Comparison of ENCODE assay signal across 11 mouse cellular contexts in the genomic region with DNA sequence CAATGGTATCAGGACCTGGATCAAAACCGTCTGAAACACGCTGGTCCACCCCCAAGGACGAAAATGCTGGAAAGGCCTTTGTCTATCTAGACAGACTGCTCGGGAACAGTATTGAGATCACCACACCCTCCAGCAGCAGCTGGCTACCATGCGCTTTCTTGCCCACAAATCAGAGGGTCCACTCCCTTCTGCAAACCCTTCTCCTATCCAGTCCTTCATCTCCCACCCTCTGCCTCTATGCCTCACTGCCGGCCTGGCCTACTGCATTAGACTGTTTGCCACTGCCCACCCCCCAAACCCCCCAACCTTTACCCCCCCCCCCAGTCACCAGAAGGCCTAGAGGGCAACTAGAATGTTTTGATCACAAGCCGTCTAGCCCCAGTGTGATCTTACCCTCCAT. TPM values are rescaled to one million over a fixed set of nuclear protein-coding genes. Genes with fewer than 3 reads are reported as not detected.
A peak's percentile ranks its signal among the peaks of the same experiment; 100 is the strongest.
DNase-seq lines count a peak whose midpoint lies in the region; ATAC-seq lines count a peak whose summit lies in the region.
"Had no signal": no experiment of that assay in that cellular context is flagged by ENCODE, and none has a peak within 500 bp of the region (broad histone marks: within the 10 kb centered on the region; RNA-seq: fewer than 3 reads in every experiment).

No protein-coding gene starts in this region.

- H3K4me1 ChIP-seq in heart, embryonic 14.5 days (ENCODE audit: control insufficient read depth in 2 of 2, insufficient read depth in 2 of 2, low read length in 2 of 2) = peaks cover 42 to 48% of the 10 kb centered on the region in 2 experiments
- peaks cover 6% of the 10 kb centered on the region for H3K4me1 ChIP-seq in embryonic facial prominence, embryonic 11.5 days (ENCODE audit: control insufficient read depth, insufficient read depth, low read length)
- H3K4me1 ChIP-seq in hindbrain, embryonic 12.5 days = peaks cover 59% of the 10 kb centered on the region
- H3K4me1 ChIP-seq in midbrain, embryonic 12.5 days = peaks cover 41% of the 10 kb centered on the region

- ATAC-seq in heart, embryonic 14.5 days (ENCODE audit: insufficient number of reproducible peaks, insufficient read depth, low FRiP score, low read depth) = no peak
- ATAC-seq in embryonic facial prominence, embryonic 11.5 days (replicated peaks; ENCODE audit: insufficient number of reproducible peaks, low FRiP score, low TSS enrichment, low read depth) = peak; percentile 29; the same call in 1 of the 2 replicates
- peak; percentile 21; the same call in 1 of the 2 replicates for ATAC-seq in hindbrain, embryonic 12.5 days (ENCODE audit: low FRiP score)
- ATAC-seq in midbrain, embryonic 12.5 days (ENCODE audit: low FRiP score, low read depth) = peak; percentile 35

- no peak overlapping the region for H3K4me3 ChIP-seq in heart, embryonic 14.5 days (ENCODE audit: control insufficient read depth in 1 of 2, insufficient read depth in 1 of 2, low read depth in 1 of 2, low read length in 2 of 2)
- no peak overlapping the region for H3K4me3 ChIP-seq in embryonic facial prominence, embryonic 11.5 days (ENCODE audit: low read depth, low read length)
- no peak overlapping the region for H3K4me3 ChIP-seq in hindbrain, embryonic 12.5 days
- H3K4me3 ChIP-seq in midbrain, embryonic 12.5 days = no peak overlapping the region

- H3K9ac ChIP-seq in heart, embryonic 14.5 days (ENCODE audit: low read length) = no peak overlapping the region
- no peak overlapping the region for H3K9ac ChIP-seq in embryonic facial prominence, embryonic 11.5 days (replicated peaks; ENCODE audit: low read length)
- H3K9ac ChIP-seq in hindbrain, embryonic 12.5 days = no peak overlapping the region
- H3K9ac ChIP-seq in midbrain, embryonic 12.5 days (replicated peaks) = no peak overlapping the region

- no peaks in the 10 kb centered on the region for H3K36me3 ChIP-seq in heart, embryonic 14.5 days (ENCODE audit: control insufficient read depth, insufficient read depth, low read length)
- H3K36me3 ChIP-seq in embryonic facial prominence, embryonic 11.5 days (replicated peaks; ENCODE audit: control insufficient read depth, insufficient read depth, low read depth, low read length) = no peaks in the 10 kb centered on the region
- no peaks in the 10 kb centered on the region for H3K36me3 ChIP-seq in hindbrain, embryonic 12.5 days
- no peaks in the 10 kb centered on the region for H3K36me3 ChIP-seq in midbrain, embryonic 12.5 days

- H3K4me2 ChIP-seq in heart, embryonic 14.5 days (ENCODE audit: low read length) = no peak overlapping the region
- H3K4me2 ChIP-seq in embryonic facial prominence, embryonic 11.5 days (ENCODE audit: low read depth, low read length) = no peak overlapping the region
- no peak overlapping the region for H3K4me2 ChIP-seq in hindbrain, embryonic 12.5 days (replicated peaks)
- H3K4me2 ChIP-seq in midbrain, embryonic 12.5 days (replicated peaks) = no peak overlapping the region

- DNase-seq in heart, adult 18-20 months = no peak
- no peak for DNase-seq in embryonic facial prominence, embryonic 11.5 days (ENCODE audit: low spot score)
- DNase-seq in retina, embryonic 14.5 days (ENCODE audit: low spot score) = no peak
- DNase-seq in natural killer cell, adult 2 months (ENCODE audit: low spot score in 2 of 2) = no peak
- no peak for DNase-seq in lung, postnatal 10 days
- DNase-seq: cerebellum, adult 9-10 months had no signal

- peak overlapping the region; percentile 81 to 82; a peak in 3 of 4 replicates for H3K27ac ChIP-seq in heart, embryonic 14.5 days (replicated peaks in 1 of 2; ENCODE audit: control insufficient read depth in 1 of 2, insufficient read depth in 1 of 2, low read depth in 2 of 2, low read length in 2 of 2)
- peak overlapping the region; percentile 74 for H3K27ac ChIP-seq in embryonic facial prominence, embryonic 11.5 days (replicated peaks; ENCODE audit: low read depth, low read length)
- H3K27ac ChIP-seq in hindbrain, embryonic 12.5 days = peak overlapping the region; percentile 90
- peak overlapping the region; percentile 86 for H3K27ac ChIP-seq in midbrain, embryonic 12.5 days (replicated peaks)

- H3K27me3 ChIP-seq in heart, embryonic 14.5 days (ENCODE audit: control insufficient read depth, insufficient read depth, low read length) = no peaks in the 10 kb centered on the region
- H3K27me3 ChIP-seq in embryonic facial prominence, embryonic 11.5 days (ENCODE audit: control insufficient read depth, insufficient read depth, low read length) = no peaks in the 10 kb centered on the region
- H3K27me3 ChIP-seq in hindbrain, embryonic 12.5 days = no peaks in the 10 kb centered on the region
- H3K27me3 ChIP-seq in midbrain, embryonic 12.5 days = 0 out of 2 replicates have a peak, but pooled peaks cover 3% of the 10 kb centered on the region

- no peaks in the 10 kb centered on the region for H3K9me3 ChIP-seq in heart, embryonic 14.5 days (ENCODE audit: control insufficient read depth, low read length)
- H3K9me3 ChIP-seq in embryonic facial prominence, embryonic 11.5 days (replicated peaks; ENCODE audit: control insufficient read depth, low read length) = no peaks in the 10 kb centered on the region
- H3K9me3 ChIP-seq in hindbrain, embryonic 12.5 days (replicated peaks) = no peaks in the 10 kb centered on the region
- H3K9me3 ChIP-seq in midbrain, embryonic 12.5 days = no peaks in the 10 kb centered on the region

- WGBS in heart, embryonic 14.5 days = 68% methylated on average over 7 of the region's 7 CpGs
- WGBS in embryonic facial prominence, embryonic 11.5 days = 58% methylated on average over 7 of the region's 7 CpGs
- 45% methylated on average over 7 of the region's 7 CpGs for WGBS in hindbrain, embryonic 12.5 days
- WGBS in midbrain, embryonic 12.5 days = 46% methylated on average over 7 of the region's 7 CpGs

RNA-seq across cellular contexts. Expression of gene Acot11, which starts 19.5 kb away (rescaled TPM):
- polyA plus RNA-seq in heart, embryonic 14.5 days (2014; fragmentation: Nextera tagmentation; extraction: Ambion mirVana) = 5.0 and 6.0 TPM in 2 replicates
- total RNA-seq in heart, adult 18-20 months (2021) = 10 to 100 TPM; 24.2 to 38.0 TPM
- 1.1 and 1.2 TPM in 2 replicates for polyA plus RNA-seq in embryonic facial prominence, embryonic 11.5 days (2014; fragmentation: Nextera tagmentation; extraction: Ambion mirVana)
- polyA plus RNA-seq in hindbrain, embryonic 12.5 days (2016; fragmentation: Nextera tagmentation; extraction: Ambion mirVana) = 2.4 TPM in 2 replicates
- polyA plus RNA-seq in midbrain, embryonic 12.5 days (2016; fragmentation: Nextera tagmentation; extraction: Ambion mirVana) = 1.5 and 1.6 TPM in 2 replicates

RNA-seq across cellular contexts. Expression of gene Fam151a, which starts 51.7 kb away (rescaled TPM):
- 0.13 and 0.32 TPM in 2 replicates for polyA plus RNA-seq in heart, embryonic 14.5 days (2014; fragmentation: Nextera tagmentation; extraction: Ambion mirVana)
- total RNA-seq in heart, adult 18-20 months (2021) = under 1 TPM; 0.27 to 0.51 TPM
- 0.15 TPM in 2 replicates for polyA plus RNA-seq in embryonic facial prominence, embryonic 11.5 days (2014; fragmentation: Nextera tagmentation; extraction: Ambion mirVana)
- polyA plus RNA-seq in hindbrain, embryonic 12.5 days (2016; fragmentation: Nextera tagmentation; extraction: Ambion mirVana) = not detected in 2 replicates
- not detected in 2 replicates for polyA plus RNA-seq in midbrain, embryonic 12.5 days (2016; fragmentation: Nextera tagmentation; extraction: Ambion mirVana)
- total RNA-seq: gastrocnemius, postnatal 4 days; left cerebral cortex, postnatal 10 days had no signal

RNA-seq across cellular contexts. Expression of gene Mroh7, which starts 54.6 kb away (rescaled TPM):
- 0.44 and 0.45 TPM in 2 replicates for polyA plus RNA-seq in heart, embryonic 14.5 days (2014; fragmentation: Nextera tagmentation; extraction: Ambion mirVana)
- under 1 TPM; 0.07 to 0.49 TPM for total RNA-seq in heart, adult 18-20 months (2021)
- 0.11 TPM in 1 of 2 replicates, not detected in the other for polyA plus RNA-seq in embryonic facial prominence, embryonic 11.5 days (2014; fragmentation: Nextera tagmentation; extraction: Ambion mirVana)
- polyA plus RNA-seq in hindbrain, embryonic 12.5 days (2016; fragmentation: Nextera tagmentation; extraction: Ambion mirVana) = 0.81 and 0.91 TPM in 2 replicates
- 0.08 TPM in 1 of 2 replicates, not detected in the other for polyA plus RNA-seq in midbrain, embryonic 12.5 days (2016; fragmentation: Nextera tagmentation; extraction: Ambion mirVana)
